Mouse (Mus musculus) CD4-positive, CD25-positive, alpha-beta regulatory T cell, adult 4 months (primary cell): ENCODE data around the gene Bak1. TPM values are rescaled to one million over a fixed set of nuclear protein-coding genes. Genes with fewer than 3 reads are reported as not detected.
A peak's percentile ranks its signal among the peaks of the same experiment; 100 is the strongest.

ENCODE experiments used
- ATAC-seq: one replicate; pipeline ENCODE4 v1.8.0; 2017
- polyA plus RNA-seq, 2 experiments: library from polyadenylated mRNA; unstranded; fragments of 100-300 nt; shearing (Covaris generic); gene quantifications; one replicate each; pipeline ENCODE4 v1.2.1; 2017

Gene Bak1
- polyA plus RNA-seq, 2 experiments from 2014 or later: 3.2 to 4.8 TPM

- ATAC-seq: no peak
Observed at GRCm38 (mm10) chr17:27048445-27049239, 19.8 kb upstream of the Bak1 start.

GRCm38 (mm10) chr17:27047762-27048444, 19.1 kb upstream of the Bak1 start:
- ATAC-seq: no peak

- no peak for ATAC-seq
Observed at GRCm38 (mm10) chr17:27045164-27045563, 16.4 kb upstream of the Bak1 start.

GRCm38 (mm10) chr17:27042840-27043239, 14.0 kb upstream of the Bak1 start:
- no peak for ATAC-seq

- ATAC-seq: no peak
Observed at GRCm38 (mm10) chr17:27041787-27042055, 12.9 kb upstream of the Bak1 start.

GRCm38 (mm10) chr17:27041046-27041786, 12.4 kb upstream of the Bak1 start:
- no peak for ATAC-seq

- ATAC-seq: no peak
Observed at GRCm38 (mm10) chr17:27040304-27041045, 11.7 kb upstream of the Bak1 start.

- no peak for ATAC-seq
Observed at GRCm38 (mm10) chr17:27039432-27040102, 10.8 kb upstream of the Bak1 start.

- no peak for ATAC-seq
Observed at GRCm38 (mm10) chr17:27038335-27039050, 9.7 kb upstream of the Bak1 start.

GRCm38 (mm10) chr17:27036465-27036864, 7.7 kb upstream of the Bak1 start:
- no peak for ATAC-seq

- no peak for ATAC-seq
Observed at GRCm38 (mm10) chr17:27032869-27033268, 4.1 kb upstream of the Bak1 start.

GRCm38 (mm10) chr17:27032328-27032727, 3.5 kb upstream of the Bak1 start:
- no peak for ATAC-seq

- ATAC-seq: no peak
Observed at GRCm38 (mm10) chr17:27030896-27031295, 2.1 kb upstream of the Bak1 start.

- no peak for ATAC-seq
Observed at GRCm38 (mm10) chr17:27029431-27029830, 622 bp upstream of the Bak1 start.

- ATAC-seq: peak; percentile 82
Observed at GRCm38 (mm10) chr17:27028284-27028795, 469 bp downstream of the Bak1 start.

- peak; percentile 89 for ATAC-seq
Observed at GRCm38 (mm10) chr17:27027460-27028283, 1.1 kb downstream of the Bak1 start.

- no peak for ATAC-seq
Observed at GRCm38 (mm10) chr17:27025951-27026350, 2.9 kb downstream of the Bak1 start.

GRCm38 (mm10) chr17:27025326-27025902, 3.4 kb downstream of the Bak1 start:
- ATAC-seq: no peak

GRCm38 (mm10) chr17:27023342-27023741, 5.5 kb downstream of the Bak1 start:
- no peak for ATAC-seq

- ATAC-seq: no peak
Observed at GRCm38 (mm10) chr17:27021736-27022135, 7.1 kb downstream of the Bak1 start.
